Mouse (Mus musculus): Measurements from ENCODE around the gene Cryzl2. TPM values are rescaled to one million over a fixed set of nuclear protein-coding genes. Genes with fewer than 3 reads are reported as not detected.
A peak's percentile ranks its signal among the peaks of the same experiment; 100 is the strongest.

The Cryzl2 gene
- polyA plus RNA-seq, 1 experiment from 2014 or later, result 6.3 TPM

GRCm38 (mm10) chr1:157481666-157482065 lies 23.3 kb downstream of the Cryzl2 start:
- H3K27ac ChIP-seq (ENCODE audit: low read length), result no peak overlapping the region
- H3K9ac ChIP-seq (replicated peaks; ENCODE audit: low read depth, low read length), result no peak overlapping the region
- H3K9me3 ChIP-seq (ENCODE audit: control insufficient read depth, low read length), result no peaks in the 10 kb centered on the region
- 94% methylated on average over 6 of the region's 6 CpGs for WGBS
- H3K4me2 ChIP-seq (ENCODE audit: low read length), result no peak overlapping the region
- no peak for ATAC-seq
- H3K4me1 ChIP-seq (replicated peaks; ENCODE audit: control insufficient read depth, insufficient read depth, low read length), result no peaks in the 10 kb centered on the region
- no peak overlapping the region for H3K4me3 ChIP-seq (replicated peaks; ENCODE audit: low read length)
- H3K27me3 ChIP-seq (replicated peaks; ENCODE audit: control insufficient read depth, insufficient read depth, low read length), result no peaks in the 10 kb centered on the region
- H3K36me3 ChIP-seq (ENCODE audit: control insufficient read depth, insufficient read depth), result no peaks in the 10 kb centered on the region

DNA sequence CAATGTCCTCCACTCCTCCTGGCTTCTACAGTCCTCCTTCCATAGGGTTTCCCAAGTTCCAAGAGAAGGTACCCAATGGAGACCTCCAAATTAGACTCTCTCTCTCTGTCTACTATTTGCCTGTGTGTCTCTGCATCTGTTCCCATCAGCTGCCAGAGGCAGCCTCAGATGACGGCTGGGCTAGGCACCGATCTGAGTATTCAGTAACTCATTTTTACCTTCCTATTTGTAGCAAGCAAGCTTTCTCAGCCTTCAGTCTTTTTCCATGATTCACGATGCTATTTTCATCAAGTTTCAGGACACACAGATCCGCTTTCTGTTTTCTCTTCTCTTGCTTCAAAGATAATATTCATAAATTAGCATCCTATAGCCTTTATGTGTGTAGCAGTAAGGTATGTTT lies 25.8 kb downstream of the Cryzl2 start:
- Histone ChIP-seq H3K27me3 (replicated peaks; ENCODE audit: control insufficient read depth, insufficient read depth, low read length) (no peaks in the 10 kb centered on the region), H3K36me3 (ENCODE audit: control insufficient read depth, insufficient read depth) (no peaks in the 10 kb centered on the region), H3K4me3 (replicated peaks; ENCODE audit: low read length) (no peak overlapping the region), H3K9ac (replicated peaks; ENCODE audit: low read depth, low read length) (no peak overlapping the region), H3K9me3 (ENCODE audit: control insufficient read depth, low read length) (no peaks in the 10 kb centered on the region), H3K4me2 (ENCODE audit: low read length) (no peak overlapping the region), H3K4me1 (replicated peaks; ENCODE audit: control insufficient read depth, insufficient read depth, low read length) (no peaks in the 10 kb centered on the region), H3K27ac (ENCODE audit: low read length) (no peak overlapping the region)
- 92% methylated on average over 4 of the region's 4 CpGs for WGBS
- no peak for ATAC-seq

- WGBS, result 88% methylated on average over 1 of the region's 1 CpGs
- ATAC-seq, result no peak
- H3K9ac ChIP-seq (replicated peaks; ENCODE audit: low read depth, low read length), result no peak overlapping the region
These were observed 42.3 kb downstream of the Cryzl2 start for GRCm38 (mm10) chr1:157500657-157501056.

GRCm38 (mm10) chr1:157501352-157501945 lies 43.1 kb downstream of the Cryzl2 start:
- 85% methylated on average over 6 of the region's 6 CpGs for WGBS
- Histone ChIP-seq H3K9me3 (ENCODE audit: control insufficient read depth, low read length) (no peaks in the 10 kb centered on the region), H3K27ac (ENCODE audit: low read length) (no peak overlapping the region), H3K9ac (replicated peaks; ENCODE audit: low read depth, low read length) (no peak overlapping the region), H3K4me3 (replicated peaks; ENCODE audit: low read length) (no peak overlapping the region), H3K4me2 (ENCODE audit: low read length) (no peak overlapping the region), H3K4me1 (replicated peaks; ENCODE audit: control insufficient read depth, insufficient read depth, low read length) (no peaks in the 10 kb centered on the region; the same call in 1 of the 2 replicates), H3K36me3 (ENCODE audit: control insufficient read depth, insufficient read depth) (no peaks in the 10 kb centered on the region), H3K27me3 (replicated peaks; ENCODE audit: control insufficient read depth, insufficient read depth, low read length) (no peaks in the 10 kb centered on the region)
- no peak for ATAC-seq

More at GRCm38 (mm10) chr1:157500657-157501056, 42.3 kb downstream of the Cryzl2 start:
- Histone ChIP-seq H3K27ac (ENCODE audit: low read length) (no peak overlapping the region), H3K4me2 (ENCODE audit: low read length) (no peak overlapping the region), H3K4me1 (replicated peaks; ENCODE audit: control insufficient read depth, insufficient read depth, low read length) (no peaks in the 10 kb centered on the region), H3K36me3 (ENCODE audit: control insufficient read depth, insufficient read depth) (no peaks in the 10 kb centered on the region), H3K9me3 (ENCODE audit: control insufficient read depth, low read length) (no peaks in the 10 kb centered on the region), H3K27me3 (replicated peaks; ENCODE audit: control insufficient read depth, insufficient read depth, low read length) (no peaks in the 10 kb centered on the region), H3K4me3 (replicated peaks; ENCODE audit: low read length) (no peak overlapping the region)

DNA sequence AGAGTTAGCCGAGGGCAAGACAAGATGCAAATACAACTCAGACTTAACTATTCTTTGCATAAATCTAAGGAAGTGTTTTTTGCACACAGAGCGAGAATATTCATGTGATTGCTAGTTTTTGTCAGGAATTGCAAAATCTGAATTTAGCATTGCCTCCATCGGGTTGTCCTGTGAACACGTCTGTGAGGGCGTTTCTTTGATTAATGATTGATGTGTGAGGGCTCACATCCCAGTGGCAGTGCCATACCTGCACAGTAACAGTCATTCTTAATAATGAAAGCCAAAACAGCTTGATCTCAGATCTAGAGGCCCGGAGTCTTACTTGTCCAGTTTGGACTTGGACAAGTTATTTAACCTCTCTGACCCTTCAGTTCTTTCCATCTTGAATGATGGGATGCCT lies 44.7 kb downstream of the Cryzl2 start:
- Histone ChIP-seq H3K36me3 (ENCODE audit: control insufficient read depth, insufficient read depth) (no peaks in the 10 kb centered on the region), H3K9ac (replicated peaks; ENCODE audit: low read depth, low read length) (no peak overlapping the region), H3K4me2 (ENCODE audit: low read length) (no peak overlapping the region), H3K4me3 (replicated peaks; ENCODE audit: low read length) (no peak overlapping the region), H3K27ac (ENCODE audit: low read length) (no peak overlapping the region), H3K27me3 (replicated peaks; ENCODE audit: control insufficient read depth, insufficient read depth, low read length) (no peaks in the 10 kb centered on the region), H3K4me1 (replicated peaks; ENCODE audit: control insufficient read depth, insufficient read depth, low read length) (peaks cover 13% of the 10 kb centered on the region), H3K9me3 (ENCODE audit: control insufficient read depth, low read length) (no peaks in the 10 kb centered on the region)
- ATAC-seq, result no peak
- 84% methylated on average over 6 of the region's 6 CpGs for WGBS

GRCm38 (mm10) chr1:157506522-157506921 lies 48.1 kb downstream of the Cryzl2 start, which contains the start of gene Sec16b:
TSS of gene Sec16b (plus strand) at chr1:157506728.
- ATAC-seq, result no peak
- Histone ChIP-seq H3K4me3 (replicated peaks; ENCODE audit: low read length) (no peak within 1 kb of the TSS), H3K4me2 (ENCODE audit: low read length) (no peak within 1 kb of the TSS), H3K4me1 (replicated peaks; ENCODE audit: control insufficient read depth, insufficient read depth, low read length) (peaks cover 16% of the 10 kb centered on the region), H3K9ac (replicated peaks; ENCODE audit: low read depth, low read length) (no peak within 1 kb of the TSS), H3K27ac (ENCODE audit: low read length) (peak within 1 kb of the TSS; percentile 33; the same call in 1 of the 2 replicates), H3K27me3 (replicated peaks; ENCODE audit: control insufficient read depth, insufficient read depth, low read length) (no peaks in the 10 kb centered on the region), H3K9me3 (ENCODE audit: control insufficient read depth, low read length) (no peaks in the 10 kb centered on the region), H3K36me3 (ENCODE audit: control insufficient read depth, insufficient read depth) (no peaks in the 10 kb centered on the region)
- 24% methylated on average over 5 of the region's 5 CpGs for WGBS

GRCm38 (mm10) chr1:157506995-157507595 lies 48.7 kb downstream of the Cryzl2 start:
- peak; percentile 93 for ATAC-seq
- Histone ChIP-seq H3K4me1 (replicated peaks; ENCODE audit: control insufficient read depth, insufficient read depth, low read length) (peaks cover 16% of the 10 kb centered on the region), H3K4me3 (replicated peaks; ENCODE audit: low read length) (no peak overlapping the region), H3K9me3 (ENCODE audit: control insufficient read depth, low read length) (no peaks in the 10 kb centered on the region), H3K4me2 (ENCODE audit: low read length) (no peak overlapping the region), H3K27me3 (replicated peaks; ENCODE audit: control insufficient read depth, insufficient read depth, low read length) (no peaks in the 10 kb centered on the region), H3K9ac (replicated peaks; ENCODE audit: low read depth, low read length) (no peak overlapping the region), H3K36me3 (ENCODE audit: control insufficient read depth, insufficient read depth) (no peaks in the 10 kb centered on the region), H3K27ac (ENCODE audit: low read length) (peak overlapping the region; percentile 33; the same call in 1 of the 2 replicates)
- 22% methylated on average over 4 of the region's 4 CpGs for WGBS

- Histone ChIP-seq H3K9ac (replicated peaks; ENCODE audit: low read depth, low read length) (no peak overlapping the region), H3K27me3 (replicated peaks; ENCODE audit: control insufficient read depth, insufficient read depth, low read length) (no peaks in the 10 kb centered on the region), H3K36me3 (ENCODE audit: control insufficient read depth, insufficient read depth) (no peaks in the 10 kb centered on the region), H3K9me3 (ENCODE audit: control insufficient read depth, low read length) (no peaks in the 10 kb centered on the region), H3K4me2 (ENCODE audit: low read length) (no peak overlapping the region), H3K4me1 (replicated peaks; ENCODE audit: control insufficient read depth, insufficient read depth, low read length) (peaks cover 16% of the 10 kb centered on the region), H3K27ac (ENCODE audit: low read length) (no peak overlapping the region), H3K4me3 (replicated peaks; ENCODE audit: low read length) (no peak overlapping the region)
- ATAC-seq, result peak; percentile 56; the same call in 1 of the 2 replicates
- WGBS, result 50% methylated on average over 5 of the region's 5 CpGs
These were observed 49.4 kb downstream of the Cryzl2 start for GRCm38 (mm10) chr1:157507814-157508213.

- Histone ChIP-seq H3K9me3 (ENCODE audit: control insufficient read depth, low read length) (no peaks in the 10 kb centered on the region), H3K9ac (replicated peaks; ENCODE audit: low read depth, low read length) (no peak overlapping the region), H3K4me1 (replicated peaks; ENCODE audit: control insufficient read depth, insufficient read depth, low read length) (peaks cover 7% of the 10 kb centered on the region; the same call in 1 of the 2 replicates), H3K4me3 (replicated peaks; ENCODE audit: low read length) (no peak overlapping the region), H3K27ac (ENCODE audit: low read length) (no peak overlapping the region), H3K27me3 (replicated peaks; ENCODE audit: control insufficient read depth, insufficient read depth, low read length) (no peaks in the 10 kb centered on the region), H3K4me2 (ENCODE audit: low read length) (no peak overlapping the region), H3K36me3 (ENCODE audit: control insufficient read depth, insufficient read depth) (no peaks in the 10 kb centered on the region)
- ATAC-seq, result no peak
- WGBS, result 52% methylated on average over 11 of the region's 11 CpGs
These were observed 54.5 kb downstream of the Cryzl2 start for GRCm38 (mm10) chr1:157512690-157513448.

Measured in forebrain, embryonic 16.5 days (tissue).